Mouse (Mus musculus) MEL (cell line): ENCODE data around the gene Acvr2b. TPM values are rescaled to one million over a fixed set of nuclear protein-coding genes. Genes with fewer than 3 reads are reported as not detected.
A peak's percentile ranks its signal among the peaks of the same experiment; 100 is the strongest.
"Not testable (repeated sequence)": the region's sequence is repeated elsewhere in the genome, so short reads cannot be mapped to it uniquely, and the experiment has no call there.

Source experiments
- DNase-seq: peaks from one replicate; pipeline ENCODE4 v3.0.0; 2011; ENCODE audit warnings: low read depth, low spot score
- H3K27ac ChIP-seq: 2 replicates; pipeline ENCODE4 v1.5.1; 2012; ENCODE audit warnings: low read depth, mild to moderate bottlenecking, control low read depth, low read length, moderate library complexity; ENCODE audit not compliant: control insufficient read depth
- H3K27me3 ChIP-seq, 2 experiments: fragments of 150-350 bp in 1 of 2; sonication (generic) in 1 of 2; 2 replicates each; pipeline ENCODE4 v1.6.1; 2012; ENCODE audit warnings: low read length in 2 of 2, mild to moderate bottlenecking in 2 of 2, improper control_type of control experiment in 1 of 2, moderate library complexity in 1 of 2; ENCODE audit not compliant: insufficient read depth in 2 of 2, control insufficient read depth in 1 of 2
- H3K36me3 ChIP-seq, 2 experiments: 2 replicates each; pipeline ENCODE4 v1.6.1; 2012 to 2014; ENCODE audit warnings: low read length in 2 of 2, improper control_type of control experiment in 1 of 2, inconsistent platforms in 1 of 2, mild to moderate bottlenecking in 1 of 2; ENCODE audit not compliant: insufficient read depth in 2 of 2, control insufficient read depth in 1 of 2
- H3K4me1 ChIP-seq, 2 experiments: fragments of 150-350 bp in 1 of 2; sonication (generic) in 1 of 2; 2 replicates each; pipeline ENCODE4 v1.6.1; 2012; ENCODE audit warnings: low read length in 2 of 2, improper control_type of control experiment in 1 of 2, mild to moderate bottlenecking in 1 of 2; ENCODE audit not compliant: insufficient read depth in 2 of 2, control insufficient read depth in 1 of 2
- H3K4me3 ChIP-seq, 2 experiments: fragments of 150-350 bp in 1 of 2; sonication (generic) in 1 of 2; 2 replicates each; pipeline ENCODE4 v1.5.1; 2012; ENCODE audit warnings: low read depth in 2 of 2, low read length in 2 of 2, mild to moderate bottlenecking in 2 of 2, moderate library complexity in 2 of 2, control low read depth in 1 of 2, improper control_type of control experiment in 1 of 2; ENCODE audit not compliant: control insufficient read depth in 1 of 2, insufficient read depth in 1 of 2
- H3K79me2 ChIP-seq: 2 replicates; pipeline ENCODE4 v1.6.1; 2012; ENCODE audit warnings: mild to moderate bottlenecking, low read length, moderate library complexity; ENCODE audit not compliant: control insufficient read depth, poor library complexity, insufficient read depth
- H3K9ac ChIP-seq: 2 replicates; pipeline ENCODE4 v1.6.1; 2012; ENCODE audit warnings: low read depth, mild to moderate bottlenecking, control low read depth, low read length, moderate library complexity; ENCODE audit not compliant: control insufficient read depth, poor library complexity, severe bottlenecking
- H3K9me3 ChIP-seq: fragments of 150-350 bp; sonication (generic); replicated peaks from 2 replicates; pipeline ENCODE4 v1.6.1; 2012; ENCODE audit warnings: mild to moderate bottlenecking, low read length, improper control_type of control experiment, moderate library complexity; ENCODE audit not compliant: insufficient read depth
- CHD2 ChIP-seq: IDR thresholded peaks from 2 replicates; pipeline ENCODE4 v1.6.1; 2011; ENCODE audit warnings: low read length, improper control_type of control experiment
- CTCF ChIP-seq, 3 experiments: IDR thresholded peaks in 2 of 3; conservative IDR thresholded peaks in 1 of 3; 2 replicates each; pipeline ENCODE4 v1.5.1; 2011 to 2012; ENCODE audit warnings: low read length in 3 of 3, low read depth in 2 of 3, mild to moderate bottlenecking in 2 of 3, improper control_type of control experiment in 1 of 3, inconsistent platforms in 1 of 3, mixed read lengths in 1 of 3, moderate library complexity in 1 of 3; ENCODE audit not compliant: control insufficient read depth in 1 of 3, insufficient read depth in 1 of 3, poor library complexity in 1 of 3, severe bottlenecking in 1 of 3
- GABPA ChIP-seq: IDR thresholded peaks from 2 replicates; pipeline ENCODE4 v1.6.1; 2012; ENCODE audit warnings: low read depth, mild to moderate bottlenecking, inconsistent platforms, low read length, improper control_type of control experiment, moderate library complexity
- HCFC1 ChIP-seq: IDR thresholded peaks from 2 replicates; pipeline ENCODE4 v1.6.1; 2012; ENCODE audit warnings: low read depth, mild to moderate bottlenecking, inconsistent platforms, low read length, improper control_type of control experiment, moderate library complexity
- KAT2A ChIP-seq: conservative IDR thresholded peaks from 2 replicates; pipeline ENCODE4 v1.6.1; 2012; ENCODE audit warnings: low read depth, low read length, improper control_type of control experiment, inconsistent platforms
- MXI1 ChIP-seq: IDR thresholded peaks from 2 replicates; pipeline ENCODE4 v1.6.1; 2011; ENCODE audit warnings: mild to moderate bottlenecking, low read depth, low read length, improper control_type of control experiment
- MYB ChIP-seq: IDR thresholded peaks from 2 replicates; pipeline ENCODE4 v1.6.1; 2011; ENCODE audit warnings: mild to moderate bottlenecking, low read depth, low read length, improper control_type of control experiment
- MYC ChIP-seq: IDR thresholded peaks from 2 replicates; pipeline ENCODE4 v1.6.1; 2011; ENCODE audit warnings: low read depth, mild to moderate bottlenecking, low read length, improper control_type of control experiment, moderate library complexity
- NELFE ChIP-seq: IDR thresholded peaks from 2 replicates; pipeline ENCODE4 v1.6.1; 2011; ENCODE audit warnings: low read depth, low read length, improper control_type of control experiment
- POLR2A ChIP-seq, 2 experiments: IDR thresholded peaks; 2 replicates each; pipeline ENCODE4 v1.6.1; 2011 to 2012; ENCODE audit warnings: low read length in 2 of 2, mild to moderate bottlenecking in 2 of 2, control low read depth in 1 of 2, improper control_type of control experiment in 1 of 2, low read depth in 1 of 2, moderate library complexity in 1 of 2; ENCODE audit not compliant: control insufficient read depth in 1 of 2, insufficient read depth in 1 of 2, poor library complexity in 1 of 2
- POLR2AphosphoS2 ChIP-seq: IDR thresholded peaks from 2 replicates; pipeline ENCODE4 v1.6.1; 2011; ENCODE audit warnings: low read length, improper control_type of control experiment
- POLR2AphosphoS5 ChIP-seq: IDR thresholded peaks from 2 replicates; pipeline ENCODE4 v1.6.1; 2012; ENCODE audit warnings: low read depth, borderline replicate concordance, mild to moderate bottlenecking, inconsistent platforms, low read length, moderate library complexity, mixed read lengths
- TBP ChIP-seq: IDR thresholded peaks from 2 replicates; pipeline ENCODE4 v1.8.0; 2011; ENCODE audit warnings: low read depth, low read length, improper control_type of control experiment
- TCF12 ChIP-seq: IDR thresholded peaks from 2 replicates; pipeline ENCODE4 v1.6.1; 2014; ENCODE audit warnings: low read depth, mild to moderate bottlenecking, inconsistent platforms, low read length, improper control_type of control experiment, moderate library complexity
- UBTF ChIP-seq: IDR thresholded peaks from 2 replicates; pipeline ENCODE4 v1.6.1; 2012; ENCODE audit warnings: low read depth, mild to moderate bottlenecking, inconsistent platforms, low read length, improper control_type of control experiment, moderate library complexity, borderline replicate concordance; ENCODE audit not compliant: insufficient read depth
- USF1 ChIP-seq: IDR thresholded peaks from 2 replicates; pipeline ENCODE4 v1.6.1; 2014; ENCODE audit warnings: low read depth, mild to moderate bottlenecking, inconsistent platforms, low read length, improper control_type of control experiment, moderate library complexity
- USF2 ChIP-seq, 2 experiments: IDR thresholded peaks; 2 replicates each; pipeline ENCODE4 v1.6.1; 2011 to 2012; ENCODE audit warnings: improper control_type of control experiment in 2 of 2, low read length in 2 of 2, borderline replicate concordance in 1 of 2, inconsistent platforms in 1 of 2, low read depth in 1 of 2, mild to moderate bottlenecking in 1 of 2; ENCODE audit not compliant: insufficient read depth in 1 of 2
- ZC3H11A ChIP-seq: IDR thresholded peaks from 2 replicates; pipeline ENCODE4 v1.6.1; 2012; ENCODE audit warnings: low read depth, mild to moderate bottlenecking, inconsistent platforms, low read length, improper control_type of control experiment
- ZKSCAN1 ChIP-seq: IDR thresholded peaks from 2 replicates; pipeline ENCODE4 v1.6.1; 2012; ENCODE audit warnings: low read depth, mild to moderate bottlenecking, inconsistent platforms, low read length, improper control_type of control experiment, moderate library complexity
- ZMIZ1 ChIP-seq: IDR thresholded peaks from 2 replicates; pipeline ENCODE4 v1.6.1; 2012; ENCODE audit warnings: low read depth, mild to moderate bottlenecking, inconsistent platforms, low read length, improper control_type of control experiment, moderate library complexity
- polyA plus RNA-seq, 2 experiments: library from polyadenylated mRNA; stranded (reverse) in 1 of 2; unstranded in 1 of 2; fragments of >175 nt in 1 of 2; fragments of >200 nt in 1 of 2; gene quantifications; 2 replicates each; pipeline versions ENCODE4 v1.2.1 to v1.2.4; 2012; ENCODE audit warnings: low replicate concordance in 2 of 2, low read depth in 1 of 2; ENCODE audit not compliant: insufficient read length in 2 of 2, insufficient read depth in 1 of 2, missing spikeins in 1 of 2
- total RNA-seq: library from RNA; depleted of rRNA; stranded (reverse); fragments of 300-350 nt; gene quantifications from 2 replicates; pipeline ENCODE4 v1.2.3, GENCODE M21; 2012

The Acvr2b gene
- total and polyA plus RNA-seq, 3 experiments: 0.81 to 1.9 TPM; not detected in 1

GRCm38 (mm10) chr9:119368367-119368766 lies 33.6 kb upstream of the Acvr2b start:
- TF ChIP-seq MYC: no peak
- TF ChIP-seq USF1: peak; percentile 73
- no peak for TF ChIP-seq GABPA
- no peak for TF ChIP-seq MYB
- TF ChIP-seq USF2 (IDR thresholded peaks at IDR 0.05; ENCODE audit: borderline replicate concordance in 1 of 2, insufficient read depth in 1 of 2, low read depth in 1 of 2, low read length in 2 of 2): 0 out of 4 replicates have a peak, but pooled peaks of 1 of the 2 experiments have one; percentile 31
- Histone ChIP-seq H3K9ac (no peak overlapping the region), H3K27ac (no peak overlapping the region), H3K27me3 (no peaks in the 10 kb centered on the region), H3K9me3 (no peaks in the 10 kb centered on the region), H3K4me1 (peaks cover 6 to 17% of the 10 kb centered on the region in 2 experiments), H3K36me3 (peaks cover 0 to 8% of the 10 kb centered on the region in 2 experiments; a peak in 3 of 4 replicates), H3K4me3 (no peak overlapping the region), H3K79me2 (no peaks in the 10 kb centered on the region)
- no peak for DNase-seq

GRCm38 (mm10) chr9:119370770-119371169 lies 31.1 kb upstream of the Acvr2b start:
- peak in 1 of 3 experiments; percentile 19; a peak in 2 of 6 replicates for TF ChIP-seq CTCF (IDR thresholded peaks at IDR 0.05 in 2 of 3, conservative IDR thresholded peaks at IDR 0.05 in 1 of 3; ENCODE audit: control insufficient read depth in 1 of 3, insufficient read depth in 1 of 3, low read depth in 2 of 3, low read length in 3 of 3, poor library complexity in 1 of 3, severe bottlenecking in 1 of 3)
- not testable (repeated sequence) for H3K27ac ChIP-seq, H3K9ac ChIP-seq, H3K4me1 ChIP-seq, DNase-seq, H3K36me3 ChIP-seq, H3K4me3 ChIP-seq, H3K79me2 ChIP-seq, H3K27me3 ChIP-seq, H3K9me3 ChIP-seq

GRCm38 (mm10) chr9:119371251-119371650 lies 30.7 kb upstream of the Acvr2b start:
- TF ChIP-seq CTCF (IDR thresholded peaks at IDR 0.05 in 2 of 3, conservative IDR thresholded peaks at IDR 0.05 in 1 of 3; ENCODE audit: control insufficient read depth in 1 of 3, insufficient read depth in 1 of 3, low read depth in 2 of 3, low read length in 3 of 3, poor library complexity in 1 of 3, severe bottlenecking in 1 of 3) (no peak), MYC (no peak), POLR2AphosphoS5 (no peak), CHD2 (no peak), HCFC1 (no peak), ZC3H11A (no peak), MYB (no peak), ZMIZ1 (no peak), POLR2A (IDR thresholded peaks at IDR 0.05; ENCODE audit: control insufficient read depth in 1 of 2, insufficient read depth in 1 of 2, low read depth in 1 of 2, low read length in 2 of 2, poor library complexity in 1 of 2) (no peak), TCF12 (no peak), UBTF (no peak), GABPA (no peak), USF2 (IDR thresholded peaks at IDR 0.05; ENCODE audit: borderline replicate concordance in 1 of 2, insufficient read depth in 1 of 2, low read depth in 1 of 2, low read length in 2 of 2) (no peak), ZKSCAN1 (no peak), NELFE (no peak), KAT2A (no peak), POLR2AphosphoS2 (no peak), TBP (no peak), MXI1 (no peak)
- TF ChIP-seq, all 39 proteins: peak for 0
- Histone ChIP-seq H3K79me2 (no peaks in the 10 kb centered on the region), H3K27me3 (no peaks in the 10 kb centered on the region), H3K36me3 (no peaks in the 10 kb centered on the region; a peak in 1 of 4 replicates), H3K9me3 (no peaks in the 10 kb centered on the region), H3K27ac (no peak overlapping the region), H3K9ac (no peak overlapping the region), H3K4me1 (no peaks in the 10 kb centered on the region), H3K4me3 (no peak overlapping the region)
- no peak for DNase-seq
